ENCODE assay signal across 8 mouse cellular contexts in the genomic region with DNA sequence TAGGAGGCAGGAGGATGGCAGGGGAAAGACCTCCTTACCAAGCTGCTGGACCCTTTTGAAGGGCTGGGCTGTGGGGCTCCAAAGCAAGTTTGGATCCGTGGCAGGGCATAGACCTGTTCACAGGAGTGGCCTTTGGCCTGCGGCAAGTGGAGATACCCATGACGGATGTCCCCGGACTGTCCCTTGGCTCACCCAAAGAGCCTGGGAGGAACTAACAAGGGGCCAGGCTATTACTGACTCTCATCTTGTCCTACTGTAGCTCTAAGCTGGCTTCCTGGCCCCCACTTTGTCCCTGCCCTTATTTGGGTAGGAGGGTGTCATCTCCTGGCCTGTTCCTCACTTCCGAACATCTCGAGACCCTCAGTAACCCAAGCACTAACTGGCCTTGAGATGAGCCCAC. TPM values are rescaled to one million over a fixed set of nuclear protein-coding genes. Genes with fewer than 3 reads are reported as not detected.
DNase-seq lines count a peak whose midpoint lies in the region; ATAC-seq and TF ChIP-seq lines count a peak whose summit lies in the region.

No protein-coding gene starts in this region.

- no peak for TF ChIP-seq POLR2A in cortical plate, adult 2 months (IDR thresholded peaks at IDR 0.05; ENCODE audit: extremely low read depth, insufficient read depth, low read length)

- no peaks in the 10 kb centered on the region for H3K36me3 ChIP-seq in heart, embryonic 15.5 days
- no peaks in the 10 kb centered on the region for H3K36me3 ChIP-seq in intestine, embryonic 15.5 days
- H3K36me3 ChIP-seq in midbrain, embryonic 12.5 days = 0 out of 2 replicates have a peak, but pooled peaks cover 2% of the 10 kb centered on the region

- peak overlapping the region; percentile 58 for H3K4me2 ChIP-seq in heart, embryonic 15.5 days
- peak overlapping the region; percentile 59 for H3K4me2 ChIP-seq in intestine, embryonic 15.5 days (replicated peaks)
- H3K4me2 ChIP-seq in midbrain, embryonic 12.5 days (replicated peaks) = peak overlapping the region; percentile 44

- H3K4me3 ChIP-seq in heart, embryonic 15.5 days = peak overlapping the region; percentile 44
- H3K4me3 ChIP-seq in cortical plate, adult 2 months (ENCODE audit: insufficient read depth, low read length) = peak overlapping the region; percentile 25
- H3K4me3 ChIP-seq in intestine, embryonic 15.5 days (replicated peaks) = peak overlapping the region; percentile 35
- H3K4me3 ChIP-seq in midbrain, embryonic 12.5 days = peak overlapping the region; percentile 27

- TF ChIP-seq CTCF in cortical plate, adult 2 months (IDR thresholded peaks at IDR 0.05; ENCODE audit: extremely low read depth, insufficient read depth, low read length) = no peak

- H3K9me3 ChIP-seq in heart, embryonic 15.5 days (replicated peaks) = no peaks in the 10 kb centered on the region
- no peaks in the 10 kb centered on the region for H3K9me3 ChIP-seq in intestine, embryonic 15.5 days
- no peaks in the 10 kb centered on the region for H3K9me3 ChIP-seq in midbrain, embryonic 12.5 days

- H3K9ac ChIP-seq in heart, embryonic 15.5 days = peak overlapping the region; percentile 49
- H3K9ac ChIP-seq in intestine, embryonic 15.5 days = peak overlapping the region; percentile 44
- H3K9ac ChIP-seq in midbrain, embryonic 12.5 days (replicated peaks) = peak overlapping the region; percentile 47

- H3K4me1 ChIP-seq in heart, embryonic 15.5 days (replicated peaks) = peaks cover 59% of the 10 kb centered on the region
- H3K4me1 ChIP-seq in cortical plate, adult 2 months (ENCODE audit: control insufficient read depth, insufficient read depth, low read length) = no peaks in the 10 kb centered on the region
- peaks cover 54% of the 10 kb centered on the region for H3K4me1 ChIP-seq in intestine, embryonic 15.5 days (replicated peaks)
- H3K4me1 ChIP-seq in midbrain, embryonic 12.5 days = peaks cover 67% of the 10 kb centered on the region

- H3K27me3 ChIP-seq in heart, embryonic 15.5 days = no peaks in the 10 kb centered on the region
- no peaks in the 10 kb centered on the region for H3K27me3 ChIP-seq in intestine, embryonic 15.5 days (replicated peaks)
- H3K27me3 ChIP-seq in midbrain, embryonic 12.5 days = no peaks in the 10 kb centered on the region; the same call in 1 of the 2 replicates

- ATAC-seq in heart, embryonic 15.5 days (replicated peaks; ENCODE audit: insufficient number of reproducible peaks, insufficient read depth, low FRiP score, low read depth) = peak; percentile 4; the same call in 1 of the 2 replicates
- peak; percentile 15 for ATAC-seq in intestine, embryonic 15.5 days
- ATAC-seq in midbrain, embryonic 12.5 days (ENCODE audit: low FRiP score, low read depth) = peak; percentile 2

- WGBS in heart, embryonic 15.5 days = 42% methylated on average over 6 of the region's 6 CpGs
- WGBS in intestine, embryonic 15.5 days = 37% methylated on average over 6 of the region's 6 CpGs
- WGBS in midbrain, embryonic 12.5 days = 75% methylated on average over 6 of the region's 6 CpGs

- peak overlapping the region; percentile 88 for H3K27ac ChIP-seq in heart, embryonic 15.5 days
- H3K27ac ChIP-seq in cortical plate, adult 2 months (ENCODE audit: insufficient read depth, low read length) = peak overlapping the region; percentile 90
- H3K27ac ChIP-seq in intestine, embryonic 15.5 days = peak overlapping the region; percentile 86
- H3K27ac ChIP-seq in midbrain, embryonic 12.5 days (replicated peaks) = peak overlapping the region; percentile 81

- DNase-seq in heart, postnatal 4 days = no peak
- no peak for DNase-seq in right cerebral cortex, postnatal 36 days (ENCODE audit: low spot score in 2 of 2)
- no peak for DNase-seq in layer of hippocampus, adult 11-12 months (ENCODE audit: low spot score)
- no peak for DNase-seq in frontal cortex, postnatal 25 days (ENCODE audit: low spot score in 2 of 2)

RNA-seq across cellular contexts. Expression of a gene that starts 0.6 kb away (rescaled TPM):
- polyA plus RNA-seq in heart, embryonic 15.5 days (2015; fragmentation: Nextera tagmentation; extraction: Ambion mirVana) = 2.3 and 6.1 TPM in 2 replicates
- total RNA-seq in heart, postnatal 4 days (2021) = 1 to 10 TPM; 4.8 to 5.3 TPM
- polyA plus RNA-seq in cortical plate, adult 2 months (2012; rRNA removed) = 1.8 and 2.0 TPM in 2 replicates
- polyA plus RNA-seq in intestine, embryonic 15.5 days (2015; fragmentation: Nextera tagmentation; extraction: Ambion mirVana) = 5.6 and 6.5 TPM in 2 replicates
- polyA plus RNA-seq in midbrain, embryonic 12.5 days (2016; fragmentation: Nextera tagmentation; extraction: Ambion mirVana) = 16.3 and 16.8 TPM in 2 replicates

RNA-seq across cellular contexts. Expression of a gene that starts 40.3 kb away (rescaled TPM):
- polyA plus RNA-seq in heart, embryonic 15.5 days (2015; fragmentation: Nextera tagmentation; extraction: Ambion mirVana) = not detected in 2 replicates
- total RNA-seq in heart, postnatal 4 days (2021) = not detected
- not detected in 2 replicates for polyA plus RNA-seq in cortical plate, adult 2 months (2012; rRNA removed)
- not detected in 2 replicates for polyA plus RNA-seq in intestine, embryonic 15.5 days (2015; fragmentation: Nextera tagmentation; extraction: Ambion mirVana)
- not detected in 2 replicates for polyA plus RNA-seq in midbrain, embryonic 12.5 days (2016; fragmentation: Nextera tagmentation; extraction: Ambion mirVana)

RNA-seq across cellular contexts. Expression of a gene that starts 46.6 kb away (rescaled TPM):
- polyA plus RNA-seq in heart, embryonic 15.5 days (2015; fragmentation: Nextera tagmentation; extraction: Ambion mirVana) = not detected in 2 replicates
- not detected for total RNA-seq in heart, postnatal 4 days (2021)
- not detected in 2 replicates for polyA plus RNA-seq in cortical plate, adult 2 months (2012; rRNA removed)
- polyA plus RNA-seq in intestine, embryonic 15.5 days (2015; fragmentation: Nextera tagmentation; extraction: Ambion mirVana) = not detected in 2 replicates
- polyA plus RNA-seq in midbrain, embryonic 12.5 days (2016; fragmentation: Nextera tagmentation; extraction: Ambion mirVana) = not detected in 2 replicates

RNA-seq across cellular contexts. Expression of a gene that starts 58.2 kb away (rescaled TPM):
- not detected in 2 replicates for polyA plus RNA-seq in heart, embryonic 15.5 days (2015; fragmentation: Nextera tagmentation; extraction: Ambion mirVana)
- total RNA-seq in heart, postnatal 4 days (2021) = not detected
- not detected in 2 replicates for polyA plus RNA-seq in cortical plate, adult 2 months (2012; rRNA removed)
- polyA plus RNA-seq in intestine, embryonic 15.5 days (2015; fragmentation: Nextera tagmentation; extraction: Ambion mirVana) = not detected in 2 replicates
- not detected in 2 replicates for polyA plus RNA-seq in midbrain, embryonic 12.5 days (2016; fragmentation: Nextera tagmentation; extraction: Ambion mirVana)
